Mouse (Mus musculus) spleen, adult 18-20 months (tissue): ENCODE measurements at regions not wholly inside any gene's neighbourhood (a gene's known extent, or its start where the extent isn't known, plus 50 kb on each side); places are given as distances from the start of the nearest gene placed in this dataset.
A peak's percentile ranks its signal among the peaks of the same experiment; 100 is the strongest.

Source experiments
- DNase-seq, 2 experiments: peaks; one replicate each; pipeline ENCODE4 v3.0.0; 2022; ENCODE audit warnings: mixed read lengths in 2 of 2

GRCm38 (mm10) chr19:57541693-57542314 lies 69.0 kb upstream of the Atrnl1 start:
- DNase-seq, result no peak

- no peak for DNase-seq
Measured at GRCm38 (mm10) chr19:57542506-57542905, 68.3 kb upstream of the Atrnl1 start.

GRCm38 (mm10) chr19:57543681-57544214 lies 67.1 kb upstream of the Atrnl1 start:
- DNase-seq, result peak in 1 of 2 experiments; percentile 17

- DNase-seq, result no peak
Measured at GRCm38 (mm10) chr19:57544229-57544879, 66.5 kb upstream of the Atrnl1 start.

- DNase-seq, result peak in 1 of 2 experiments; percentile 21
Measured at GRCm38 (mm10) chr19:57545071-57545470, 65.8 kb upstream of the Atrnl1 start.

GRCm38 (mm10) chr19:57546039-57546438 lies 64.8 kb upstream of the Atrnl1 start:
- peak; percentile 37 to 40 for DNase-seq

GRCm38 (mm10) chr19:57546519-57546918 lies 64.3 kb upstream of the Atrnl1 start:
- no peak for DNase-seq

GRCm38 (mm10) chr19:57548093-57548492 lies 62.7 kb upstream of the Atrnl1 start:
- no peak for DNase-seq

- DNase-seq, result no peak
Measured at GRCm38 (mm10) chr19:57548661-57549060, 62.2 kb upstream of the Atrnl1 start.

- DNase-seq, result no peak
Measured at GRCm38 (mm10) chr19:57552964-57553740, 57.7 kb upstream of the Atrnl1 start.

GRCm38 (mm10) chr19:57554086-57554485 lies 56.7 kb upstream of the Atrnl1 start:
- no peak for DNase-seq

GRCm38 (mm10) chr19:57555313-57555712 lies 55.5 kb upstream of the Atrnl1 start:
- no peak for DNase-seq

- no peak for DNase-seq
Measured at GRCm38 (mm10) chr19:57558420-57558967, 52.3 kb upstream of the Atrnl1 start.

- DNase-seq, result no peak
Measured at GRCm38 (mm10) chr19:57560757-57561156, 50.1 kb upstream of the Atrnl1 start.
